Mouse (Mus musculus) testis, adult 2 months (tissue): ENCODE measurements around the gene Cnot1. TPM values are rescaled to one million over a fixed set of nuclear protein-coding genes. Genes with fewer than 3 reads are reported as not detected.
"Not testable (repeated sequence)": the region's sequence is repeated elsewhere in the genome, so short reads cannot be mapped to it uniquely, and the experiment has no call there.

ENCODE experiments used
- H3K27ac ChIP-seq: fragments of 200-500 bp; 2 replicates; pipeline ENCODE4 v1.5.1; 2012; ENCODE audit warnings: low read depth, low read length; ENCODE audit not compliant: control insufficient read depth, insufficient read depth
- H3K27me3 ChIP-seq: fragments of 200-500 bp; 2 replicates; pipeline ENCODE4 v1.6.1; 2012; ENCODE audit warnings: mild to moderate bottlenecking, low read length, moderate library complexity; ENCODE audit not compliant: control insufficient read depth, insufficient read depth
- H3K36me3 ChIP-seq: fragments of 200-500 bp; 2 replicates; pipeline ENCODE4 v1.6.1; 2012; ENCODE audit warnings: mild to moderate bottlenecking, low read length; ENCODE audit not compliant: control insufficient read depth, insufficient read depth
- H3K4me1 ChIP-seq: fragments of 200-500 bp; 2 replicates; pipeline ENCODE4 v1.6.1; 2012; ENCODE audit warnings: low read length; ENCODE audit not compliant: control insufficient read depth, insufficient read depth
- H3K4me3 ChIP-seq: fragments of 200-500 bp; 2 replicates; pipeline ENCODE4 v1.5.1; 2012; ENCODE audit warnings: low read depth, mild to moderate bottlenecking, low read length, moderate library complexity, mixed read lengths; ENCODE audit not compliant: control insufficient read depth
- CTCF ChIP-seq: fragments of 200-500 bp; IDR thresholded peaks from 2 replicates; pipeline ENCODE4 v1.5.1; 2012; ENCODE audit warnings: low read depth, mild to moderate bottlenecking, inconsistent platforms, low read length, moderate library complexity; ENCODE audit not compliant: control insufficient read depth, insufficient read depth, insufficient replicate concordance
- POLR2A ChIP-seq: fragments of 200-500 bp; IDR thresholded peaks from 2 replicates; pipeline ENCODE4 v1.6.1; 2012; ENCODE audit warnings: low read depth, mild to moderate bottlenecking, inconsistent platforms, low read length, moderate library complexity; ENCODE audit not compliant: control insufficient read depth
- polyA plus RNA-seq: library from polyadenylated mRNA; depleted of rRNA; stranded (reverse); fragments of >200 nt; gene quantifications from 2 replicates; pipeline ENCODE4 v1.2.3, GENCODE M21; 2012

Gene Cnot1
- polyA plus RNA-seq, 1 experiment, result 236 TPM

- Histone ChIP-seq H3K4me1 (peaks cover 14% of the 10 kb centered on the region), H3K27me3 (no peaks in the 10 kb centered on the region), H3K4me3 (peak overlapping the region; percentile 20), H3K27ac (peak overlapping the region; percentile 2; the same call in 1 of the 2 replicates), H3K36me3 (no peaks in the 10 kb centered on the region)
- peak; percentile 65; the same call in 1 of the 2 replicates for TF ChIP-seq CTCF
- no peak for TF ChIP-seq POLR2A
These were observed 25.6 kb upstream of the Cnot1 start for GRCm38 (mm10) chr8:95832603-95833434.

- peaks cover 15% of the 10 kb centered on the region for H3K4me1 ChIP-seq
- no peaks in the 10 kb centered on the region for H3K36me3 ChIP-seq
- no peaks in the 10 kb centered on the region for H3K27me3 ChIP-seq
- H3K27ac ChIP-seq, result no peak overlapping the region
- TF ChIP-seq CTCF (no peak), POLR2A (no peak)
- H3K4me3 ChIP-seq, result no peak overlapping the region
These were observed 22.9 kb upstream of the Cnot1 start for GRCm38 (mm10) chr8:95830144-95830543.

GRCm38 (mm10) chr8:95825162-95825561 lies 17.9 kb upstream of the Cnot1 start, which contains the start of gene Sap18b:
Gene Sap18b, plus strand, starts transcription at chr8:95825346.
- H3K36me3 ChIP-seq, H3K27me3 ChIP-seq, H3K4me1 ChIP-seq, H3K27ac ChIP-seq: not testable (repeated sequence)
- peak within 1 kb of the TSS; percentile 15 for H3K4me3 ChIP-seq

GRCm38 (mm10) chr8:95822699-95823098 lies 15.4 kb upstream of the Cnot1 start:
- H3K27ac ChIP-seq, result no peak overlapping the region

GRCm38 (mm10) chr8:95822096-95822495 lies 14.8 kb upstream of the Cnot1 start:
- H3K4me3 ChIP-seq, result no peak overlapping the region
- peaks cover 4% of the 10 kb centered on the region for H3K4me1 ChIP-seq
- H3K36me3 ChIP-seq, result no peaks in the 10 kb centered on the region
- H3K27me3 ChIP-seq, result no peaks in the 10 kb centered on the region
- no peak for TF ChIP-seq CTCF
- no peak overlapping the region for H3K27ac ChIP-seq

More at GRCm38 (mm10) chr8:95822699-95823098, 15.4 kb upstream of the Cnot1 start:
- Histone ChIP-seq H3K4me3 (no peak overlapping the region), H3K27me3 (no peaks in the 10 kb centered on the region), H3K36me3 (no peaks in the 10 kb centered on the region), H3K4me1 (peaks cover 4% of the 10 kb centered on the region)
- TF ChIP-seq POLR2A (no peak), CTCF (no peak)

GRCm38 (mm10) chr8:95821266-95821665 lies 14.0 kb upstream of the Cnot1 start:
- no peak for TF ChIP-seq POLR2A
- TF ChIP-seq CTCF, result no peak
- H3K27me3 ChIP-seq, result no peaks in the 10 kb centered on the region
- H3K4me1 ChIP-seq, result peaks cover 4% of the 10 kb centered on the region
- no peak overlapping the region for H3K4me3 ChIP-seq
- H3K27ac ChIP-seq, result no peak overlapping the region
- H3K36me3 ChIP-seq, result no peaks in the 10 kb centered on the region

- Histone ChIP-seq H3K4me3 (no peak overlapping the region), H3K27ac (no peak overlapping the region), H3K4me1 (no peaks in the 10 kb centered on the region), H3K36me3 (no peaks in the 10 kb centered on the region), H3K27me3 (no peaks in the 10 kb centered on the region)
- TF ChIP-seq CTCF (no peak), POLR2A (no peak)
These were observed 10.9 kb upstream of the Cnot1 start for GRCm38 (mm10) chr8:95818211-95818610.
